Mouse (Mus musculus) CH12.LX (cell line): ENCODE measurements around the gene Lpar6. TPM values are rescaled to one million over a fixed set of nuclear protein-coding genes. Genes with fewer than 3 reads are reported as not detected.

Experiments used
- DNase-seq: peaks from one replicate; pipeline ENCODE4 v3.0.0-alpha.2; 2013; ENCODE audit errors: extremely low read depth
- H3K27ac ChIP-seq: 2 replicates; pipeline ENCODE4 v1.5.1; 2012; ENCODE audit warnings: low read depth, mild to moderate bottlenecking, control low read depth, moderate library complexity; ENCODE audit not compliant: insufficient read depth
- H3K27me3 ChIP-seq: replicated peaks from 2 replicates; pipeline ENCODE3; 2012; ENCODE audit warnings: inconsistent platforms
- H3K36me3 ChIP-seq, 2 experiments: replicated peaks in 1 of 2; 2 replicates each; pipeline versions ENCODE3 to v1.6.1; 2012; ENCODE audit warnings: inconsistent platforms in 1 of 2, low read length in 1 of 2, mild to moderate bottlenecking in 1 of 2, mixed read lengths in 1 of 2, moderate library complexity in 1 of 2; ENCODE audit not compliant: control insufficient read depth in 1 of 2, insufficient read depth in 1 of 2
- H3K4me1 ChIP-seq, 2 experiments: 2 replicates each; pipeline ENCODE4 v1.6.1; 2012; ENCODE audit warnings: inconsistent platforms in 1 of 2, moderate library complexity in 1 of 2; ENCODE audit not compliant: insufficient read depth in 2 of 2, control insufficient read depth in 1 of 2
- H3K4me2 ChIP-seq: 2 replicates; pipeline ENCODE4 v1.6.1; 2012; ENCODE audit warnings: low read depth, mild to moderate bottlenecking, control low read depth; ENCODE audit not compliant: poor library complexity, insufficient read depth, severe bottlenecking
- H3K4me3 ChIP-seq, 3 experiments: fragments of 150-350 bp in 1 of 3; sonication (generic) in 1 of 3; replicated peaks in 1 of 3; 2 replicates each; pipeline versions ENCODE3 to v1.5.1; 2011 to 2012; ENCODE audit warnings: low read depth in 2 of 3, low read length in 2 of 3, mild to moderate bottlenecking in 2 of 3, moderate library complexity in 2 of 3, control low read depth in 1 of 3, improper control_type of control experiment in 1 of 3, inconsistent platforms in 1 of 3, mixed read lengths in 1 of 3; ENCODE audit not compliant: poor library complexity in 1 of 3
- H3K79me2 ChIP-seq: replicated peaks from 2 replicates; pipeline ENCODE4 v1.6.1; 2012; ENCODE audit warnings: mild to moderate bottlenecking, moderate library complexity; ENCODE audit not compliant: control insufficient read depth, poor library complexity, insufficient read depth, severe bottlenecking; ENCODE audit errors: extremely low read depth
- H3K9ac ChIP-seq: 2 replicates; pipeline ENCODE4 v1.6.1; 2012; ENCODE audit warnings: low read depth, mild to moderate bottlenecking, control low read depth, moderate library complexity; ENCODE audit not compliant: insufficient read depth
- H3K9me3 ChIP-seq: replicated peaks from 2 replicates; pipeline ENCODE3; 2012; ENCODE audit warnings: low read length, inconsistent platforms, mixed read lengths
- BHLHE40 ChIP-seq: IDR thresholded peaks from 2 replicates; pipeline ENCODE4 v1.6.1; 2011; ENCODE audit warnings: mild to moderate bottlenecking, low read depth, low read length, improper control_type of control experiment
- ELF1 ChIP-seq: IDR thresholded peaks from 2 replicates; pipeline ENCODE4 v1.6.1; 2014; ENCODE audit warnings: low read depth, mild to moderate bottlenecking, inconsistent platforms, low read length, improper control_type of control experiment
- HCFC1 ChIP-seq: IDR thresholded peaks from 2 replicates; pipeline ENCODE4 v1.6.1; 2012; ENCODE audit warnings: low read depth, mild to moderate bottlenecking, inconsistent platforms, low read length, improper control_type of control experiment
- JUN ChIP-seq: IDR thresholded peaks from 2 replicates; pipeline ENCODE4 v1.6.1; 2011; ENCODE audit warnings: low read depth, mild to moderate bottlenecking, low read length, improper control_type of control experiment, moderate library complexity; ENCODE audit not compliant: insufficient read depth
- MAZ ChIP-seq: IDR thresholded peaks from 2 replicates; pipeline ENCODE4 v1.6.1; 2012; ENCODE audit warnings: low read depth, mild to moderate bottlenecking, inconsistent platforms, low read length, improper control_type of control experiment, moderate library complexity
- MEF2A ChIP-seq: IDR thresholded peaks from 2 replicates; pipeline ENCODE4 v1.6.1; 2014; ENCODE audit warnings: low read depth, mild to moderate bottlenecking, inconsistent platforms, low read length, improper control_type of control experiment, borderline replicate concordance
- NRF1 ChIP-seq: IDR thresholded peaks from 2 replicates; pipeline ENCODE4 v1.6.1; 2014; ENCODE audit warnings: low read depth, mild to moderate bottlenecking, inconsistent platforms, low read length, improper control_type of control experiment, moderate library complexity
- RAD21 ChIP-seq: IDR thresholded peaks from 2 replicates; pipeline ENCODE4 v1.6.1; 2011; ENCODE audit warnings: low read depth, mild to moderate bottlenecking, low read length, improper control_type of control experiment, moderate library complexity
- SIN3A ChIP-seq: IDR thresholded peaks from 2 replicates; pipeline ENCODE4 v1.6.1; 2012; ENCODE audit warnings: low read length, improper control_type of control experiment, inconsistent platforms
- SMC3 ChIP-seq: IDR thresholded peaks from 2 replicates; pipeline ENCODE4 v1.6.1; 2011; ENCODE audit warnings: low read depth, low read length, improper control_type of control experiment
- UBTF ChIP-seq: IDR thresholded peaks from 2 replicates; pipeline ENCODE4 v1.6.1; 2012; ENCODE audit warnings: low read depth, mild to moderate bottlenecking, inconsistent platforms, low read length, improper control_type of control experiment, moderate library complexity
- ZKSCAN1 ChIP-seq: IDR thresholded peaks from 2 replicates; pipeline ENCODE4 v1.6.1; 2012; ENCODE audit warnings: low read depth, inconsistent platforms, low read length, improper control_type of control experiment, borderline replicate concordance
- ZNF384 ChIP-seq: IDR thresholded peaks from 2 replicates; pipeline ENCODE4 v1.6.1; 2012; ENCODE audit warnings: low read depth, low read length, improper control_type of control experiment, inconsistent platforms
- dilution Hi-C: fragments of 300-500 bp; cut with MboI; formaldehyde crosslinking; loops from 2 replicates; pipeline ENCODE4 v1.14.3; 2020; ENCODE audit warnings: low sequenced_read_pairs; ENCODE audit not compliant: extremely low pct_unique_long_range_greater_than_20kb, extremely low pct_ligation_motif_present
- in situ Hi-C: fragments of 300-500 bp; cut with MboI; formaldehyde crosslinking; loops from 3 replicates; pipeline ENCODE4 v1.14.3; 2019; ENCODE audit warnings: low sequenced_read_pairs, low pct_ligation_motif_present, low pct_unique_long_range_greater_than_20kb, mixed read lengths
- polyA plus RNA-seq: library from polyadenylated mRNA; unstranded; fragments of >175 nt; gene quantifications from 2 replicates; pipeline ENCODE4 v1.2.1, GENCODE M21; 2012; ENCODE audit warnings: low read depth; ENCODE audit not compliant: insufficient read length
- total RNA-seq, 2 experiments: library from RNA; depleted of rRNA; stranded (reverse); fragments of 300-350 nt in 1 of 2; fragments of >200 nt in 1 of 2; gene quantifications; 2 replicates each; pipeline ENCODE4 v1.2.3; 2012 to 2014

Lpar6 gene
- total and polyA plus RNA-seq, 3 experiments = 2.9 to 6.4 (median 3.2) TPM

DNA sequence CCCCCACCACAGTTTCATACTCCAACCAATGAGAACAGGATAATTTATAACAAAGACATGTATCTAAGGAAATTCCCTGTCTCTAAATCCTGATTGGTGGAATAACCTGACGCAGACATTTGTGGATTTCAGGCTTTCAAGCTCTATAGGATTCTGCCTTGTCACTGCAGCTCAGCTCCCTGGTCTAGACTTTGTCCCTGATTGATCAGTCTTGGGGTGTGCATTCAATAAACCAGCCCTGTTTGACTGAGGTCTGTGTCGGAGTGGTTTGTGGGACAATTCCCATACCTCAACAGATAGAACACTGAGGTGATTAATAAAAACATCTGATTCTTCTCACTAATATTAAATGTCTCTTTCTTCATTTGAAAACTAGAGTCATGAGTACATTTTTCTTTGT is 12.4 kb downstream of the Lpar6 start:
- TF ChIP-seq UBTF (no peak), BHLHE40 (no peak), MAZ (no peak), RAD21 (no peak), ZKSCAN1 (no peak), SMC3 (no peak), MEF2A (no peak), JUN (no peak), SIN3A (no peak), NRF1 (no peak), ZNF384 (no peak), HCFC1 (no peak)
- Histone ChIP-seq H3K9ac (no peak overlapping the region), H3K27ac (no peak overlapping the region), H3K4me2 (no peak overlapping the region), H3K36me3 (peaks cover 3 to 7% of the 10 kb centered on the region in 2 experiments), H3K9me3 (no peaks in the 10 kb centered on the region), H3K4me1 (peaks cover 0 to 2% of the 10 kb centered on the region in 2 experiments; a peak in 1 of 4 replicates), H3K79me2 (no peaks in the 10 kb centered on the region), H3K27me3 (no peaks in the 10 kb centered on the region), H3K4me3 (no peak overlapping the region)
- DNase-seq = no peak
- dilution Hi-C loops = no loop called here
- in situ Hi-C loops = no loop called here

DNA sequence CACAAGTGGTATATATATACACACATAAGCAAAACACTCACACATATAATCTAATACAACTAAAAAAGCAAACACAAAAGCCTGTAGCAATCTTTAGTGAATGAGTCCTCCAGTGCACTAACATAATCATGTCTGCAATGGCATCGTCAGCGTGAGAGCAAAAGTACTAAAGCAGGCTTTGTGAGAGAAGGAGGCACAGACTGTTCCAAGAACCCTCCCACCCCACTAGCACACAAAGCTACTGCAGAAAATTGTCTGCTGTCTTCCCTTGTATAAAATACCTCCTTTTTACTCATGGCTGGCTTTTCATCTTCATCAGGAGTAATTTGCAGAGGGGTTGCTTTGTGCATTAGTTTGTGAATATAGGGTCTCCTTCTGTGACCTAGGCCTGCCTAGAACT is 14.6 kb downstream of the Lpar6 start:
- Histone ChIP-seq H3K79me2 (no peaks in the 10 kb centered on the region), H3K4me1 (peaks cover 0 to 7% of the 10 kb centered on the region in 2 experiments; a peak in 2 of 4 replicates), H3K9me3 (no peaks in the 10 kb centered on the region), H3K4me2 (no peak overlapping the region), H3K36me3 (peaks cover 3 to 7% of the 10 kb centered on the region in 2 experiments), H3K4me3 (no peak overlapping the region), H3K27ac (no peak overlapping the region), H3K27me3 (no peaks in the 10 kb centered on the region), H3K9ac (no peak overlapping the region)
- dilution Hi-C loops = no loop called here
- DNase-seq = no peak
- in situ Hi-C loops = no loop called here
- TF ChIP-seq ELF1 = no peak
